Mouse (Mus musculus) urinary bladder, postnatal 25 days (tissue): ENCODE data around the gene Nlrp4f.

ENCODE experiments used
- DNase-seq: peaks from one replicate; pipeline ENCODE4 v3.0.0; 2022; ENCODE audit warnings: low spot score

The Nlrp4f gene

GRCm38 (mm10) chr13:65205877-65206276, at the start of gene Nlrp4f:
Nlrp4f (minus strand) TSS chr13:65205977.
- DNase-seq = no peak

- DNase-seq = no peak
Measured at GRCm38 (mm10) chr13:65243273-65243672, 37.5 kb upstream of the Nlrp4f start.

- no peak for DNase-seq
Measured at GRCm38 (mm10) chr13:65242319-65242787, 36.6 kb upstream of the Nlrp4f start.

- no peak for DNase-seq
Measured at GRCm38 (mm10) chr13:65241627-65242318, 36.0 kb upstream of the Nlrp4f start.

GRCm38 (mm10) chr13:65241099-65241626, 35.4 kb upstream of the Nlrp4f start:
- peak; percentile 92 for DNase-seq

- peak; percentile 97 for DNase-seq
Measured at GRCm38 (mm10) chr13:65240509-65241098, 34.8 kb upstream of the Nlrp4f start.

- DNase-seq = no peak
Measured at GRCm38 (mm10) chr13:65237211-65237610, 31.4 kb upstream of the Nlrp4f start.

GRCm38 (mm10) chr13:65226657-65227056, 20.9 kb upstream of the Nlrp4f start:
- no peak for DNase-seq

- DNase-seq = no peak
Measured at GRCm38 (mm10) chr13:65225945-65226344, 20.2 kb upstream of the Nlrp4f start.

GRCm38 (mm10) chr13:65200667-65201066, 5.1 kb downstream of the Nlrp4f start:
- no peak for DNase-seq

- DNase-seq = no peak
Measured at GRCm38 (mm10) chr13:65176472-65177091, 29.2 kb downstream of the Nlrp4f start.

- peak; percentile 27 for DNase-seq
Measured at GRCm38 (mm10) chr13:65175734-65176471, 29.9 kb downstream of the Nlrp4f start.

- DNase-seq = no peak
Measured at GRCm38 (mm10) chr13:65174102-65174501, 31.7 kb downstream of the Nlrp4f start.

GRCm38 (mm10) chr13:65149940-65150339, 55.8 kb downstream of the Nlrp4f start, which contains the start of gene Olfr466:
Olfr466 (plus strand) TSS chr13:65150240.
- DNase-seq = no peak

GRCm38 (mm10) chr13:65137789-65138188, 68.0 kb downstream of the Nlrp4f start, which contains the start of gene Olfr465-ps1:
Olfr465-ps1 (plus strand) TSS chr13:65138089.
- DNase-seq = no peak
